Mouse (Mus musculus): Measurements from ENCODE around the gene Numbl.

Gene Numbl

DNA sequence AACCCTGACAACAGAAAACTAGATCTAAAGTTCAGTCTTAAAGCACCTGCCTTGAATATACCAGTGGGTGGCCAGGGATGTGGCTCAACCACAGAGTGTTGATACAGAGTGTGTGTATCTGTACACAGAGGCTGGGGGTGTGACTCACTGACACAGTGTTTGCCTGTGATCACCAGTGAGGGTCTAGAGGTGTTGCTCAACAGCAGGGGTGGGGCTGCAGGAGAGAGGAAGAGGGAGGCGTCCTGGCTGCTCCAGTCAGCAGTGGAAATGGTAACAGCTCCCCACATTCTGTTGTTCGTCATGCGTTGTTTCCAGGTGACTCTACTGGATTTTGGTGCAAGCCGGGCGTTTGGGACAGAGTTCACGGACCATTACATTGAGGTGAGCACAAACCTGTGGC is 6.3 kb upstream of the Numbl start:
- DNase-seq (ENCODE audit: low read depth, low spot score): no peak

DNA sequence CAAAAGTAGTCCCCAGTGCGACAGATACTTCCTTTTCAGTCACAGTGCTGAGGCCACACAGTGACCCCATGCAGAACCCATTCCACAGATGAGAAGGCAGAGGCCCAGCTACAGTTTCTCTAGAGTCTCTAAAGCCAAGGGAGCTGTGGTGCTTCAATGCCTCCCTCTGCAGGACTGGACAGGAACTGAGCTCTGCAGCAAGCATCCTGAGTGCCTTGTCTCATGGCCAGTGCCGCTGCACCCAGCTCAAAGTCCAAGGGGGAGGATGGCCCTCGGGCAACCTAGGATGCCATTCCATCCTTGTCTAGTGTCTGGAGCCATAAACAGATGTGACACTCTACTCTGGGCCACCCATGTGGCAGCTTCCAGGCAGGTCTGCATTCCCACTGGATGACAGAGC is 2.5 kb upstream of the Numbl start:
- DNase-seq (ENCODE audit: low read depth, low spot score): no peak

DNA sequence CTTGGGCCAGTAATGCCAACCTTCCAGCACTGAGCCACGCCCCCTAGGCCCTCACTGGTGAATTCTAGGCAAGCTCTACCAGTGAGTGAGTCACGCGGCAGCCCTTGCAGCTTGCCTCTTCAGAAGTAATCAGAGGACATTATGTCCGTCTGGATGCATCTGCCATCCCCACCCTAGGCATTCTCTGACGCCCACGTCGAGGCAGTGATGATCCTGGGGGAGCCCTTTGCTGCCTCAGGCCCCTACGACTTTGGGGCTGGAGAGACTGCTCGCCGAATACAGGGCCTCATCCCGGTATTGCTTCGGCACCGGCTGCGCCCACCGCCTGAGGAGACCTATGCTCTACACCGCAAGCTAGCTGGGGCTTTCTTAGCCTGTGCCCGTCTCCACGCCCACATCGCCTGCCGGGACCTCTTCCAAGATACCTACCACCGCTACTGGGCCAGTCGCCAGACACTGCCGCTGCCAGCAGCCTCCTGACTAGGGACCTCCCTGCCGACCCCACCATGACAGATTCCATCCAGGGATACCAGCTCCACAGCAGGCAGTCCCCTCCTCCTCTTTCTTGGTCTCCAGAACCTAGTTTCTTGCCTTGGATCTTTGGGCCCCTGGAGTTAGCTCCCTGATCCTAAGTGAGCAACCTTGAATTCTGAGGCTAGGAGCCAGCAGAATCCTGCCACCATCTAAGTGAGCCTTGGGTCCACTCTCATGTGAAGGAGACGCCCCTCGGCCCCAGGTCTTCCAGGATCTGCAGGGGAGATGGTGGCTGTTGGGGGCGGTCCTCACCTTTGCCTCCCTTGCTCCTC is 984 bp upstream of the Numbl start:
- DNase-seq (ENCODE audit: low read depth, low spot score): no peak

DNA sequence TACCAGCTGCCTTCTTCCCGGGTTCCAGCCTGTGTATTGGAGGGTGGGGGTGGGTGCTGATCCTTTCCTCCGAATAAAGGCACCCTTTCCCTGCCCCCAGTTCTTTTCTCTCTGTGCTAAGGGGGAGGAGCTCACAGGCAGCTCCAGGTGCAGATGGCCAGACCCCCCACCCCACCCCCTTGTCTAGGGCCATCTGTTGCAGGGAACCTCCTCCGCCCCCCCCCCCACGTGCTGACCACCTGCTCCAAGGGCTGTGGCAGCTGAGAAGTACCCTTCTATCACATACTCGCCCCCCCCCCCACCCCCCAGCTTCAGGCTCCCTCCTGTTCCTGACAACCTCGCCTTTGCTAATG is 405 bp upstream of the Numbl start:
- DNase-seq (ENCODE audit: low read depth, low spot score): no peak

DNA sequence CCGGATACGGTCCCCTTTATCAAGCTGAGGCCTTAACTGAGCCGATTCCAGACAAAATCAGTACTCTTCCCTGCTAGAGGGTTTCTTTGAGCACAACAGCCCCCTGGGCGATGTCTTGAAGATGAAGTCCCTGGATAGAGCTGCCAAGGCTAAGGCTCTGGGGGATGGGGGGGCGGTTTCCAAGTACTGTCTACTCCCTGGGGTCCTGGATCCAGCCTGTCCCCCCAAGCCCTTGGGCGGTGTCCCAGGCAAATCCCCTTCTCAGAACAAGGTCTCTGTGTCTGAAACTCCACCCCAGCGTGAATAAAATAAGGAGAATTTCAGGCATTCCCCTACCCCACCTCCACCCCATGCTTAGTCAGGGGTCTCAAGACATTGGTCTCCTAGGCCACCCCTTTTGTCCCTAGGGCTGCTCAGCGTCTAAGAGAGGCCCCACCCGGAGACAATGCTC is 1.1 kb downstream of the Numbl start:
- peak; percentile 60 for DNase-seq (ENCODE audit: low read depth, low spot score)

DNA sequence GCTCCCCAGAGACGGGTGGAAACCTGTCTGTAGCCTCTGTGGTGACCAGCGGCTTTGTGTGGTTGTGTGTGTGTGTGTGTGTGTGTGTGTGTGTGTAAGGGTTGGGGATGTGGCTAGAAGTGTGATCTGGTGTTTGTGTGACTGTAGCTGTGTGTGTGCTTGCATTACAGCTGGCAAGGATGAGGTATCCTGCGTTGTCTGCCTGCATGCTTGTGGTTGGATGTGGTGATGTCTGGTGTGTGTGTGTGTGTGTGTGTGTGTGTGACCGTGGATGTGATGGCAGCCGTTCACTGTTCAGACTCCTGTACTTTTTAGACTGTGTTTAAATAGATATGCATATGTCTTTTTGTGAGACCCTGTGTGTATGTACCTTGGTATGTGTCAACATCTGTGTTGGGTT is 1.5 kb downstream of the Numbl start:
- DNase-seq (ENCODE audit: low read depth, low spot score): no peak

DNA sequence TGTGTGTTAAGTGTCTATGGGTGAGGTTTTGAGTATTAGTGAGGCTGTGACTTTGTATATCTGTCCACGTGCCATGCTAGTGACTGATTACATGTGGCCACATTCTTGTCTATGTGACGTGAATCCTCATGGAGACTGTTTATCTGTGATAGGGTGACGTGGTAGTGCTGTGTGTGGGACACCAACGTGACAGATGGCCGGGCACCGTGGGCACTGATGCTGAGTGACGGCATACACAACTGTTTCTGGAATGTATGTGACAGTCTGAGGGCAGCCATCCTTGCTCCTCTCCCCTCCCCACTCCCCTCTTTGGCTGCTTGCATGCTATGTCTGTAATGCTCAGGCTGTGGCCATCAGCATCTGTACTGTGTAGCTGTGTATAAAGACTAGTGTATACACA is 2.6 kb downstream of the Numbl start:
- DNase-seq (ENCODE audit: low read depth, low spot score): no peak

DNA sequence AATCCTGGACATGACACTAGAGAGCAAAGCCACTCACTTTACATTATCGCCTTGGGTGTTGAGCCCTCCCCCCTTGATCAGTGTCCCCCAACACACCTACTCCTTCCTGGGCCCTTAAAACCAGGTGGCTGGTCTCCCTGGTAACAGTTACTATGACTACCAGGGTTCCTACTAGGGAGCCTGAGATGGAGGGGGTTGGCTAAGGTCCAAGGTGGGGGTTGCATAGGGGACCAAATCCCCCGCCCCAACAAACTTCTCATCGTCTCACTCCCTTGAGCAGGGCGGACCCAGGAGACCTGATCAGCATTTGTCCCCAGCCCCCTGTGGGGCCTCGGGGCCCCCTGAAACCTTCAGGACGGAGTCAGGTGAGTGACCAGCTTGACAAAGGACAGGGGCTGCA is 3.7 kb downstream of the Numbl start:
- DNase-seq (ENCODE audit: low read depth, low spot score): no peak

DNA sequence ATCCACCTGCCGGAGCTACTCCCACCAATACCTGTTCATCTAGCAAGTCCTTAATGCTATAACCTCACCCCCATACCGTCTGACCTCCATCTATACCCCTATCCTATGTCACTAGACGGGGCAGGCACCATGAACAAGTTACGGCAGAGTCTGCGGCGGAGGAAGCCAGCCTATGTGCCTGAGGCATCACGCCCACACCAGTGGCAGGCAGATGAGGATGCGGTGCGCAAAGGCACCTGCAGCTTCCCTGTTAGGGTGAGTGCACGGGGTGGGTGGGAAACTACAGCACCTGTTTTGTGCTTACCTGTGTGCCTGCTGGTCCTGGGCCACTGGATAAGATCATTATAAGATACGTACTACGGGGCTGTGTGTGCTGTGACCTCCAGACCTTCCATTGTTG is 6.5 kb downstream of the Numbl start:
- no peak for DNase-seq (ENCODE audit: low read depth, low spot score)

DNA sequence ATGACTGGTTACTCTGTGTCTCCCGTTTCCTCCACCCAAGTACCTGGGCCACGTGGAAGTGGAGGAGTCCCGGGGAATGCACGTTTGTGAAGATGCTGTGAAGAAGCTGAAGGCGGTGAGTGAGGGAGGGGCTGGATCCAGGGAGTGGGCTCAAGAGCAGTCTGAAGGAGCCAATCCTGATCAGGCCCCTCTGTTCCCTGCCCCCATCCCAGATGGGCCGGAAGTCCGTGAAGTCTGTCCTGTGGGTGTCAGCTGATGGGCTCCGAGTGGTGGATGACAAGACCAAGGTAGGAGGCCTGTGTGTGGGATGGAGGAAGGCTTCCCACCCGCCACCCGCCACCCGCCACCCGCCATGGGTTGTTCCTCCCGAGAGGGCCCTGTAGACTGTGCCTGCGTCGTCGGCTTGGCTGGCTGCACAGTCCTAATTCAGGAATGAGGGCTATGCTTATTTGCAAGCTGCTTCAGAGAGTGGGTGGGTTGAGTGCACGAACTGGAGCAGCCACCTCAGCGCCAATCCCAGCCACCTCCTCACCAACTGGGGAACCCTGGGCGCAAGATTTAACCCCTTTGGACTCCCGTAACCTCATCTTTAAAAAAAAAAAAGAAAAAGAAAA is 8.4 kb downstream of the Numbl start:
- DNase-seq (ENCODE audit: low read depth, low spot score): peak; percentile 68

DNA sequence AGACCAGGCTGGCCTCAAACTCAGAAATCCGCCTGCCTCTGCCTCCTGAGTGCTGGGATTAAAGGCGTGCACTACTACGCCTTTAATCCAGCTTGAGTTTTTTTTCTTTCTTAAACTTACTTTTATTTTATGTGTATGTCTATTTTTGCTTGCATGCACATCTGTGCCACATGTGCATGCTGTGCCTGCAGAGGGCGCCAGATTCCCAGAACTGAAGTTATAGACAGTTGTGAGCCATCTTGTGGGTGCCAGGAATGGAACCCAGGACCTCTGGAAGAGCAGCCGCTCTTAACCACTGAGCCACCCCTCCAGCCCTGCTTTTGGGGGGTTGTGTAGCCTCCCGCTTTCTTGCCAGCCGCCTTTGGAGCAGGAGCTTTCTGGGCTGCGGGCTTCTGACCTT is 13.2 kb downstream of the Numbl start:
- DNase-seq (ENCODE audit: low read depth, low spot score): peak; percentile 71

DNA sequence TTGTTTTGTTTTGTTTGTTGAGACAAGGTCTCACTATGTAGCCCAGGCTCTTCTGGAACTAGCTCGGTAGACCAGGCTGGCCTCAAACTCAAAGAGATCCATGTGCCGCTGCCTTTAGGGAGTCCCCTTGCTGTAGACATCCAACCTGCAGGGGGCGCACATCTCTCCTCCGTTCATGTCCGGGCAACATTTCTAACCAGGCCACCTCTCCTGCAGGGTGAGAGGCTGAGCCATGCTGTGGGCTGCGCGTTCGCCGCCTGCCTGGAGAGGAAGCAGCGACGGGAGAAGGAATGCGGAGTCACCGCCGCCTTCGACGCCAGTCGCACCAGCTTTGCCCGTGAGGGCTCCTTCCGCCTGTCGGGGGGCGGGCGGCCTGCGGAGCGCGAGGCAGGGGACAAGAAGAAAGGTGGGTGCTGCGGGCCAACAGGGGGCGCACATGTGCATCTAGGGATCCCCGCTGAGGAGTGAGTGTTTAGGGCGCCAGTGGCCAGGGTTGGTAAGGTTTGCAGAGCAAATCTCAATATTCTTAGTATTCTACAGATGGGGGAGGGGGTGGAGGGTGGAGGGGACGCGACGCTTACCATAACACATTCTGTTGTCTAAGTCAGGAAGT is 15.6 kb downstream of the Numbl start:
- peak; percentile 96 for DNase-seq (ENCODE audit: low read depth, low spot score)

DNA sequence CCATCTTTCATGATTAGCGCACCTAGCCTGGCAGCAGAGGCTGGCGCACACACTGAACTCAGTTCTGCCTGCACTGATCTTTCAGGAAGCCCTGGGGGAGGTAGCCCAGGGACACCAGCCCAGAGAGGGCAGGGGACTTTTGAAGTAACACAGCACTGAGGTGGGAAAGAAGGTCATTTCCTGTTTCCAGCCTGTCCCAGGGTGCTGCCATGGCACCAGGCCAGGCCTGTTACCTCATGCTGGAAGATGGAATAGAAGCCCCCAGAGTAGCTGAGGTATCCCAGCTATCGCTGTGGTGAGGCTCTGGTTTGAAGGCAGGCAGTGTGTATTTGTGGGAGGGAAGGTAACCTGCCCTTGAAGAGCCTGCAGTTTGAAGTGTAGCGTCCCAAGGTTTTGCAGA is 16.7 kb downstream of the Numbl start:
- no peak for DNase-seq (ENCODE audit: low read depth, low spot score)

DNA sequence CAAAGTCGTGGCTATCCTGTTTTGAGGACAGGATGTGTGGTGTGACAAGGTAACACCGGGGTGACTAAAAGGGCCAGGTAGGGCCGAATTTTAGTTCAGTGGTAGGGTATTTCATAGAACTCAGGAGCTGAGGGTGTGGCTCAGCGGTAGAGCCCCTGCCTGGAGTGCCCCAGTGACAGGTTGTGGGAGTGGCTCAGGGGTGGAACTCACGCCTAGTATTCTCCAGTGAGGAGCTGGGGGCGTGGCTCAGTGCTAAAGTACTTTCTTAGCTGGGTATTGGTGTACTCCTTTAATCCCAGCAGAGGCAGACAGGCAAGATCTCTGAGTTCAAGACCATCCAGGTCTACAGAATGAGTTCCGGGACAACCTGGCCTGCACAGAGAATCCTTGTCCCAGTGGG is 17.8 kb downstream of the Numbl start:
- peak; percentile 90 for DNase-seq (ENCODE audit: low read depth, low spot score)

DNA sequence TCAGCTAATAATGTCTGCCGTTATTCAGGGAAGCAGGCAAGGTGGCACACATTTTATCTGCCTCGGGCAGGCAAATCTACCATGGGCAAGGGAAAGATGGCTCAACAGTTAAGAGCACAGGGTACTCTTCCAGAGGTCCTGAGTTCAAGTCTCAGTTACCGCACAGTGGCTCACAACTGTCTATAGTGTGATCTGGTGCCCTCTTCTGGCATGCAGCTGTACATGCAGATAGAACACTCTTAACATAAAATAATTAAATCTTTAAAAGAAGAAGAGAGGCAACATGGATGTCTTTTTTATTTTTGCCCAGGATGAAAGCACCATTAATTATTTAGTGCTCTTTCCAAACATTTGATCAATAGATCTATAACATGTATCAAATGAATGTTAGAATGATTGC is 19.0 kb downstream of the Numbl start:
- DNase-seq (ENCODE audit: low read depth, low spot score): peak; percentile 49

DNA sequence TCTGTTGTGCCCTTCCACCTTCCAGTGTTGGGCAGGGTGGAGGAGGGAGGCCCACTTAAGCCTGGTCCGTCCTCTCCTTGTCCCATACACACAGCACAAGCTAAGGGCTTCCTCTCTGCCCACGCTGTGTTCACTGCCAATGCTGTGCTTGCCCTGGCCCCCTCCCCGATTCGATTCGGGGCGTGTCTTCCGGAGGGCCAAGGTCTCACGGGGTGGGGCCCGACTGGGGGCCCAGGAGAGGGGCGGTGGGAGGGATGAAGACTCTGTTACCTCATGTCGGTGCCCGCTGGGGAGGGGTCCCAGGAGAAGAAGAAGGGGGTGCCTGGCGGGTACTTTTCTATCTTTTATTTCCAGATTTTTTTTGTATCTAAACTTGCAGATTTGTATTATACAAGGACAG is 23.5 kb downstream of the Numbl start:
- DNase-seq (ENCODE audit: low read depth, low spot score): no peak

DNA sequence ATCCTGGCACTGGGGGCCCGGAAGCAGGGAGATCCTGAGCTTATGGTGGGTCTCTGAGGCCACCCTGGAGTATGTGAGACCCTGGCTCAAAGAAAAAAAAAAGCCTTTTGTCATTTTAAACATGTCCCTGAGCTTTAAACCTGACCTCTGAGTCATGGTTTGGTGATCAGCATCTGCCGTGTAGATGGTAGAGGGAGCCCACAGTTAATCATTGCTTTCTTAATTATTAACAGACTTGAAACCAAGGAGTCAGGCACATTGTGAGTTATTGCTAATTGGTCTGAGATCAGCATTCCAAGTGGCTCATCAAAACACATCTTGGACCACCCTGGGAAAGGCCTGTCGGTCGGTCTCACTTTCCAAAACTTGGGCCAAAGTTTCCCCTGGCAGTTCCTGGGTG is 24.0 kb downstream of the Numbl start:
- DNase-seq (ENCODE audit: low read depth, low spot score): no peak

DNA sequence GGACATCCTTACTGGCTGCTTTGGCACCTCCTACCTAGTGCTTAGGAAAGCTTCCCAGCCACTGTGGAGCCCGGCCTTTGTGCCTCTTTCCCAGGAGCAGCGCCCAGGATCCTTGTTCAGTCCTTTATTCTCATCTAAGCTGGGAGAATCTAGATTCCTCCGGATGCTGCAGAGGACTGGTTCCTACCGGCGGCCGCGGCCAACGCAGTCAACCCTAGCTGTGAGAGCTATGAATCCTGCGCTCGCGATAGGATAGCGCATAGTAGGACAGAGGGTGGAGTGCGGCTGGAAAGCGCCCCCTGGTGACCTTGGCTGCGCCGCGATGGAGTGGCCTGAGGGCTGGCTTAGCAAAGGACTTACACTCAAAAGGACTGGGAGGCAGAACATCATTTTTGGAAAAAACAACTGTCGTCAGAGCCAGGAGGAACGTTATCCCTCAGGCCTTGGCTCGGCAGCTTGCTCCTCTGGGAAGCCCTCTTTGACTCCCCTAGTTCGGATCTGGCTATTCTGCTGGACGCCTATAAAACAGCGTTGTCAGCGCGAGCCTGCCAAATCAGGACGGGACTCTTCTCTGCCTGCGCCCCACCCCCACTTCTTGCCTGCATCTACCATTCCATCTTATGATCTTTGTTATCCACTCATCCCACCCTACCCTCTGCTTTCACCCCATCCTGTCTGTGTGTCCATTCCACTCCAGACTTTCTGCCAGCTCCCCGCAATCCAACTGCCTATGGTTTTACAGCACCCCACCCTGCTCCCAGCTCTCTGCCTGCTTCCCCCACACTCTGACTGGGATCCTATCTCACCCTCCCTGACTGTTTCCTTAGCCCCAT is 26.8 kb downstream of the Numbl start:
- DNase-seq (ENCODE audit: low read depth, low spot score): peak; percentile 94

DNA sequence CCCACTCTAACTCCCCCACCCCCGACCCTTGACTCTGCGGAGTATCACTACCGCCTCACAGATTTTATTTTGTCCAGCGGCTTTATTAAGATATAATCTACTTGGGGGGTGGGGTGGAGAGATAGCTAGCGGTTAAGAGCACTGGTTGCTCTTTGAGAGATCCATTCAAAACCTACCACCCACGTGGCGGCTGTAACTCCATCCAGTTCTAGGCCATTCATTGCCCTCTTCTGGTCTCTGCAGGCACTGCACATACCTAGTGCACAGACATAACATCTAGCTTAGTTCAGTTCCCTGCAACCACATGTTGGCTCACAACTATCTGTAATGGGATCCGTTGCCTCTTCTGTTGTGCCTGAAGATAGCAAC is 27.4 kb downstream of the Numbl start:
- DNase-seq (ENCODE audit: low read depth, low spot score): peak; percentile 95

DNA sequence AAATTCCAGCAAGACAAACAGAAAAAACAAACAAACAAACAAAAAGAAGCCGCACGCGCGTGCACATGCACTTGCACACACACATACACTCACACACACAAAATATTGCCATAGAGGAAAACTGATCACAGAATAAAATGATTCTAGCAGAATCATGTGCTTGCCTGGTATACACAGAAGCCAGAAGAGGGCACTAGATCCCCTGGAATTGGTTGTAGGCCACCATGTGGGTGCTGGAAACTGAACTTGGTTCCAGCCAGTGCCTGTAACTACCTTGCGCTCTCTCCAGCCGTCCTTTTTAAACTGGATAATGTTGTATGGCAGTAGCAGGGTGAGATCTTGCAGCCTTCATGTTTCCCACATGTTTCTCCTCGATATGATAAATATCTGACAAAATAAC is 30.5 kb downstream of the Numbl start:
- DNase-seq (ENCODE audit: low read depth, low spot score): peak; percentile 66

DNA sequence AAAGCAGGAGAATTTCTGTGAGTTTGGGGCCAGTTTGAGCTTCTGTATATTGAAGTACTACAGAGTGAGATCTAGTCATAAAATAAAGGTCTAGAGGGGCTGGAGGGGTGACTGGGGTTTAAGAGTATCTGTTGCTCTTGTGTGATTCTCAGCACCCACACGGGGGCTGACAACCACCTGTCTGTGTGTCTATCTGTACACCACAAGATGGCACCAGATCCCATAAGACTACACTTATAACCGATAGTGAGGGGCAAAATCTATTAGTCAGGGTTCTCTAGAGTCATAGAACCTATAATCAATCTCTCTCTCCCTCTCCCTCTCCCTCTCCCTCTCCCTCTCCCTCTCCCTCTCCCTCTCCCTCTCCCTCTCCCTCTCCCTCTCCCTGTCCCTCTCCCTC is 32.3 kb downstream of the Numbl start:
- peak; percentile 84 for DNase-seq (ENCODE audit: low read depth, low spot score)

DNA sequence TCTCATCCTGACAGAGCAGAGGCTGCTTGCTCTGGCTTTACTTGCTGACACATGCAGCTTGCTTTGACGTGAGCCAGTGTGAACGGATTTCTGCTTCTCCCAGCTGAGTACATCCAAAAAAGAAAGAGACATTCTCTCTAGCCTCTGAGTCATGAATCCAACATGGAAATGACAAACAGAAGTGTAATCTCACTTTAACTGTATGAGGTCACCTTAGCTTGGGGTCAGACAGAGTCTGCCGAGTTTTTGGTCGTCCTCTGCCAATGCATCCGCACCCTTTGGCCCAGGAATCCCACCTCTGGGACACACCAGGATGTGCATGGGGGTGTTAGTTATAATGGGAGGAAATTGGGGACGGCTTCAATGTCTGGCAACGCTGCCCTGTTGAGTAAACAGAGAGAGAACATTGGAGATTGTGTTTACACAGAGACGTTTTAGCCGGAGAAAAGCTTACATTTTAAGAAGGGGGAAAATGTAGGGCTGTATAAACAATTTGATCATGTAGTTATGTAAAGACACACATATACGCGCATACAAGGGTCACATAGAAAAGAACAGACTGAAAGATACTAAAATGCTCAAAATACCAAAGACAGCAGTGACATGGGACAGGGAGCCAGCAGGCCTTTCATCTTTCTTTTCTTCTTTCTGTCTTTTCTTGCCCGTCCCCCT is 33.7 kb downstream of the Numbl start:
- no peak for DNase-seq (ENCODE audit: low read depth, low spot score)
